12 mouse cellular contexts compared by ENCODE assay signal in the genomic region with DNA sequence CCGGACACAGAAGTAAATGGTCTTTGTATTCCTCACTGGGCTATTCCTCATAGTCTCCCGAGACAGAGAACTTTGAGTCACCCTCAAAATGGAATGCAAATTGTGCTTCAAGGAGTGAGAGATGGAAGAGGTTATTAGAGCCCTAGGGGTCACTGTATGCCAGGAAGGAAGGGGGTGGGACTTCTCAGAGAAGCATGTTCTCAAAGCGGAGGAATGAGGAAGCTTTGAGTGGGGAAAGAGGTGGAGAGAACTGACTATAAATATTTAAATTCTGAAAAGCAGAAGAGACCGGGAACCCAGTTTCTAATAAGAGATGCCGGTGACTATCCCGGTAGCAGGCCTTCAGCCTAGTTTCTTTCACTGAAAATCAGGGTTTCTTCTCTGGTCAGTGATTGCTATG. TPM values are rescaled to one million over a fixed set of nuclear protein-coding genes. Genes with fewer than 3 reads are reported as not detected.
DNase-seq lines count a peak whose midpoint lies in the region; ATAC-seq and TF ChIP-seq lines count a peak whose summit lies in the region.
"Had no signal": no experiment of that assay in that cellular context is flagged by ENCODE, and none has a peak within 500 bp of the region (broad histone marks: within the 10 kb centered on the region; RNA-seq: fewer than 3 reads in every experiment).

No protein-coding gene starts in this region.

- no peak overlapping the region for H3K9ac ChIP-seq in liver, embryonic 14.5 days (replicated peaks)
- H3K9ac ChIP-seq: forebrain, postnatal 0 days; heart, embryonic 13.5 days had no signal

- no peaks in the 10 kb centered on the region for H3K36me3 ChIP-seq in liver, embryonic 14.5 days (replicated peaks; ENCODE audit: control insufficient read depth, insufficient read depth, low read depth)
- H3K36me3 ChIP-seq: heart, embryonic 13.5 days had no signal

- no peaks in the 10 kb centered on the region for H3K9me3 ChIP-seq in liver, embryonic 14.5 days (ENCODE audit: control insufficient read depth, low read length)
- H3K9me3 ChIP-seq: heart, embryonic 13.5 days had no signal

- peak; percentile 22 for DNase-seq in layer of hippocampus, adult 9-10 months (ENCODE audit: low spot score)
- DNase-seq in layer of hippocampus, postnatal 14 days (ENCODE audit: low spot score in 2 of 2): no peak
- peak; percentile 18 for DNase-seq in brain, adult 2 months (ENCODE audit: low read depth, low spot score)
- DNase-seq in liver, embryonic 14.5 days (ENCODE audit: low read depth in 3 of 3, low spot score in 3 of 3): no peak
- DNase-seq in retina, postnatal 1 day: no peak
- no peak for DNase-seq in thymus, postnatal 14 days
- no peak for DNase-seq in left cerebral cortex, postnatal 36 days (ENCODE audit: low spot score in 2 of 2)
- DNase-seq: forebrain, postnatal 0 days; right cerebral cortex, postnatal 4 days had no signal

- H3K27me3 ChIP-seq in liver, embryonic 14.5 days (ENCODE audit: control insufficient read depth, insufficient read depth, low read length): no peaks in the 10 kb centered on the region
- H3K27me3 ChIP-seq: heart, embryonic 13.5 days had no signal

- TF ChIP-seq CTCF in liver, embryonic 14.5 days (IDR thresholded peaks at IDR 0.05; ENCODE audit: low read depth): no peak

- no peak for ATAC-seq in liver, embryonic 14.5 days (ENCODE audit: insufficient read depth)
- peak; percentile 53 for ATAC-seq in neutrophil, adult 5-6 weeks (ENCODE audit: extremely low read depth, insufficient number of reproducible peaks, low FRiP score, poor library complexity, severe bottlenecking)
- ATAC-seq: forebrain, postnatal 0 days; inflammation-experienced regulatory T-cells, adult 6 months had no signal

- WGBS in liver, embryonic 14.5 days (ENCODE audit: insufficient replicate concordance): 9% methylated on average over 6 of the region's 6 CpGs

- H3K27ac ChIP-seq in liver, embryonic 14.5 days: no peak overlapping the region
- H3K27ac ChIP-seq: heart, embryonic 13.5 days had no signal

- intact Hi-C loops in left cerebral cortex, postnatal 36 days (cut with DNase I): no loop called here

- peak overlapping the region; percentile 13; the same call in 1 of the 2 replicates for H3K4me2 ChIP-seq in liver, embryonic 14.5 days (ENCODE audit: low read depth)
- H3K4me2 ChIP-seq: heart, embryonic 13.5 days had no signal

- TF ChIP-seq EP300 in liver, embryonic 14.5 days (IDR thresholded peaks at IDR 0.05; ENCODE audit: low read depth): no peak

- peaks cover 8 to 68% of the 10 kb centered on the region in 2 experiments for H3K4me1 ChIP-seq in liver, embryonic 14.5 days (replicated peaks; ENCODE audit: control insufficient read depth in 2 of 2, insufficient read depth in 2 of 2, low read length in 1 of 2)

- no peak overlapping the region for H3K4me3 ChIP-seq in liver, embryonic 14.5 days (ENCODE audit: insufficient read depth in 1 of 2, low read depth in 2 of 2, low read length in 2 of 2)
- H3K4me3 ChIP-seq: heart, embryonic 13.5 days had no signal

RNA-seq across cellular contexts. Expression of a gene that starts 14.8 kb away (rescaled TPM):
- total RNA-seq in layer of hippocampus, postnatal 14 days (2021): 1 to 10 TPM; 5.9 to 6.5 TPM
- 5.2 and 6.0 TPM in 2 replicates for polyA plus RNA-seq in liver, embryonic 14.5 days (2012; rRNA removed)
- 8.0 and 8.5 TPM in 2 replicates for polyA plus RNA-seq in liver, embryonic 14.5 days (2014; fragmentation: Nextera tagmentation; extraction: Ambion mirVana)
- 2.8 and 3.9 TPM in 2 replicates for total RNA-seq in neutrophil, adult 5-6 weeks (2017)
- 1 to 10 TPM; 4.3 to 6.2 TPM for total RNA-seq in left cerebral cortex, postnatal 36 days (2021)
- polyA plus RNA-seq: inflammation-experienced regulatory T-cells, adult 6 months had no signal

Comparison
In these comparisons a context has a peak if more than half of its experiments do, and no peak if none do; other contexts are left out.
1. DNase-seq: peak in layer of hippocampus, adult 9-10 months (single experiment) and brain, adult 2 months (single experiment); none in layer of hippocampus, postnatal 14 days (0 of 2), liver, embryonic 14.5 days (0 of 3), retina, postnatal 1 day (single experiment), thymus, postnatal 14 days (single experiment) and left cerebral cortex, postnatal 36 days (0 of 2).